Mouse (Mus musculus) natural killer cell, adult 2 months (primary cell): ENCODE measurements around the gene P3h2.

Experiments
- DNase-seq, 2 experiments: peaks; one replicate each; pipeline ENCODE4 v3.0.0; 2022; ENCODE audit warnings: low spot score in 2 of 2

P3h2 gene

DNA sequence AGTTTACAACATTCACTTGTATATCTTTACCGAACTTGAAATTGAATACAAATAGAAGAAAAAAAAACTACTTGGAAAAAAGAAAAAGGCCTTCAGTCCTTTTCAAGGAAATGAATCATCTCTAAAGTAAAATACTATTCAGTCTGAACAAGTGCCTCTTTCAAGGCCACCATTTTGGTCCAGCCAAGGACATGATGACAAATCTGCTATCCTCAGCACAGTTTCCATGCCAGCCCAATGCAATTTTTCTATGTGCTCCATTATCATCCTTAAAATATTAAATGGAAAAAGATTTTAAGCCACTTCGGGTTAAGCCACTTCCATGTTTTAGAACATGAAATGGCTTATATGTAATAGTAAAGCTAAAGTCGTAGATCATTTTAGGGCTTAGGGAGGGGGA, 35.2 kb downstream of the P3h2 start:
- no peak for DNase-seq

- DNase-seq, result no peak
Measured at GRCm38 (mm10) chr16:26065060-26065459, 40.5 kb downstream of the P3h2 start.

DNA sequence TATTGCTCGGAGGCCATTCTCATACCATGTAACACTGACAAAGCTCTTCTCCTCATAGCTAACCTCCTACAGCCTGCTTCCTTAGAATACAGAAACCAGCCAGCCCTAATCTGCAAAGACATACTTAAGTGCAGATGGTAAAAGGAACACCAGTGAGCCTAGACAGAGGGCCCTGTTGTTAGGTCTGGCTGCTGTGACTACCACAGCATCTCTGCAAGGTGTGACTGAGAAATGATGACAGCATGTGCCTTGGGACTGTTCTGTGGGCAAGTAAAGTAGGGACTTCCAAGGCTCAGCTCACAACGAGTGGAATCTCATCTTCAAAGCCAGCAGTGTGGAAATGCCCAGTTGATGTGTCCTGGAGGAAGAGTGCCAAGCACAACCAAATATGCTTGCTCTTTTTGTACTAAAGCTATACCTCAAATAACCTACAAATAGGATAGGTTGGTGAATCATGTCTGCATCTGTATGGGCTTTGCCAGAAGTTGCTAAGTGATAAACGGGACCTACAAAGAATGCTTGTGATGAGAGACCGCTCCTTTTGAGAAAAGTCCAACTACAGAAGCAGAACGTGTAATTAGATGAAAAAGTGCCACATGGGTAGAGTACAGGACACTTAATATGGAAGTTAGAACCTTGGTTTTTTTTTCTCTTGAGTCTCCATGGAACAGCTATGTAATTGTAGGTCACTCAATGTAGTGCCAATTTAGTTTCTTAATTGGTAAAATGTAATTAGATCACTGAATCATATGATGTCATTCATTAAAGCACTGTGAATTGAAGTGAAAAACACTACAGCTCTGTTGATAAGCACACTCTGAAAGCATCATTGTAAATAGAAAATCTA, 45.1 kb downstream of the P3h2 start:
- DNase-seq, result no peak

DNA sequence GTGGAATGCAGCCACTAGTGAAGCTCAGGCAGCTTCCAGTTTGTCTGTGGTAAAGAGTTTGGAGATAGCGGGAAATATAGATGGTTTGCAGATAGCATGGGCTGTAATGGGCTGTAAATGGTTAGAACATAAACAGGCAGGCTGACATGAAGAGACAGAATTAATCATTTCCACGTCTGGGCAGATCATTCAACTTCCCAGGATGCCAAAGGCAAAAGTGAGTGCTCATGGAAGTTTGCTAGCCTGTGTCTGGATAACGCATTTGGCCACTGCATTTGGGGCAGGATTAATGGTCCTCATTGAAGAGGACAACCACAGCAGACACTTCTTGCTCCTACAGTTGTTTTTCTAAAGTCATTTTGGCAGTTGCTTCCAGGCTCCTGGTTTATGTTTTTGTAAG, 52.0 kb downstream of the P3h2 start:
- no peak for DNase-seq

GRCm38 (mm10) chr16:26049393-26050087, 56.0 kb downstream of the P3h2 start:
- no peak for DNase-seq

- DNase-seq, result no peak
Measured at GRCm38 (mm10) chr16:26047870-26048269, 57.7 kb downstream of the P3h2 start.

DNA sequence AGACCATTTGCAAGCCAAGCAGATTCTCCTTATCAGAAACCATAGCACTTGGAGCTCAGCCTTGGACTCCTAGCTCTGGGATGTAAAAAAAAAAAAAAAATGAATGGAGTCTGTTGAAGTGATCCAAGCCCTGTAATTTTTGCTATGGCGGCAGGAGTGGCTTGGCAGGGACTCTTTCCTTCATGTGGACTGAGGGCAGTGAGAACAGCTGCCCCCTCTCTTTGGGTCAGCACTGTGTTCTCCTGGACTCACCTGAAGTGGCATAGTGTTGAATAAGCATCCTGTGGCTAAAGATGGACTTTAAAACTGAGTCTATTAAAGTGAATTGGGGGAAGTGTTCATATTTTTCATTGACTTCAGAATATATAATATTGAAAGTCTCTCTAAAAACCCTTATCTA, 58.2 kb downstream of the P3h2 start:
- no peak for DNase-seq

- no peak for DNase-seq
Measured at GRCm38 (mm10) chr16:26041929-26042303, 63.7 kb downstream of the P3h2 start.

GRCm38 (mm10) chr16:26041021-26041928, 64.3 kb downstream of the P3h2 start:
- no peak for DNase-seq

DNA sequence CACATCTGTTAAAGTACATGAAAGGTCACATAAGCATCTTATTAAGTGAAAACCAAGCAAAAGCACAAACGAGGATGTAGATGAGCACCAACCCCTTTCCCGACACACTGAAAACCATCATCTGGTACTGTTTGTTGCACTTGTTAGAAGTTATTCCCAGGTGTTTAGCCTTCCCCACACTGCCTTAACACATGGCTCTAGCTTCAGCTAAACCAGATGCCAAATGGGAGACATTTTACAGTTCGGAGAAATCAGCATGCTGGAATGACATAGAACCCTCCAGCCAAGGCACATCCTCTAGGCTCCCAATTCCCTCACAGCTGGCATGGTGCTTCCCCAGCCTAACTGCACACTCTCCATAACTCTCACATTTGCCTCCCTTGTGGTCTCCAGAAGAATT, 66.3 kb downstream of the P3h2 start:
- DNase-seq, result no peak

GRCm38 (mm10) chr16:26035525-26035924, 70.1 kb downstream of the P3h2 start:
- DNase-seq, result no peak

GRCm38 (mm10) chr16:26035079-26035478, 70.5 kb downstream of the P3h2 start:
- no peak for DNase-seq

DNA sequence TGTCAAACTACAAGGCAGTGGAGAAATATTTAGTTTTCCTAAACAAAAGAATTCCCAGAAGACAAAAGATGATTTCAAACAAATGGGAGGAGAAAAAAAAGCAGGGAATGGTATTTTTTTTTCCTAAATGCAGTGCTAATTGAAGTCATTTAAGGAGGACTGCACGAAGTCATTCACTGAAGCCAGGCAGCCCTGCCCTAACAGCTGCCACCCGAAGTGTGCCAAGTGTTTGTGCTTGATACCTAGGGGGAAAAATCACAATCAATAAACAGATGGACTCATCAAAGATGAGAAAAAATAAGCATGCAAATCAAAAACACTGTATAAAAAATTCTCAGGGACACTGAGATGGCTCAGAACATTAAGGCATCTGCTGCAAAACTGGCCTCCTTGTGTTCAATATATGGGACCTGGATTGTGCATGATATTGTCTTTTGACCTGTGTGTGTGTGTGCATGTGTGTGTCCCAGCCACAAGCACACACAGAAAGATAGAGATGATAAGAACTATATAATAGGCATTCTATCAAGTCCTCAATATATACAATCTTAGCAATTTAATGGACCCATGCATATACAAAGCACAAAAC, 76.1 kb downstream of the P3h2 start:
- DNase-seq, result no peak

DNA sequence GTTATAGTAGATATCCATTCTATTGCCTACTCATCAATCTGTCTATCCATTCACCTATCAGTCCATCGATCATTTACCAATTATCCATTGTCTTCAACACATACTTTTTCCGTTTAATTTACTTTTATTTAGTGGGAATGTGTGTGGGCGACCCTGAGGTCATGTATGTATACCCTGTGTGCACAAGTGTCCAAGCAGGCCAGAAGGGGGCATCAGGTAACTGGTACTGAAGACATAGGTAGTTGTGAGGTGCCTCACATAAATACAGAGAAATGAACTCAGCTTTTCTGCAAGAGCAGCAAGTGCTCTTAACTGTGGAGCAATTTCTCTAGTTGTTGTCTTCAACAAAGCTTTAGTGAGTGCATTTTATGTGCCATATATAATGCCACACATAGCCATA, 79.2 kb downstream of the P3h2 start:
- no peak for DNase-seq

DNA sequence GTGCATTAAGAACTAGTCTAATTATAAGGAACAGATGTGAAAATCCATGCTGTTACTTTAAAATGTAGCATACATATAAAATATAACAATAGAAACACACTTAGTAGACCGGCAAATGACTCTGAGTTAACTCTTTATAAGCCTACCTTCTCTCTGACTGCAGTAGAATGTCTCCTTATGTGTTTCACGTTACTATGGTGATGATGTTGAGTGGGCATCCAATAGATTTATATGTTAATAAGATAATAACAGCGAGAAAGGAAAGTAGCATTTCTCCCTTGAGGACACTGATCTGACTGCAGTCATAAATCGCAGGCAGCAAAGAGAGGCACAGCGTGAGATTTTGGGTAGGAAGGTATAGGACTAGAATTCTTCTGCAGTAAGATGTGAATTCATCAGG, 81.0 kb downstream of the P3h2 start:
- no peak for DNase-seq

DNA sequence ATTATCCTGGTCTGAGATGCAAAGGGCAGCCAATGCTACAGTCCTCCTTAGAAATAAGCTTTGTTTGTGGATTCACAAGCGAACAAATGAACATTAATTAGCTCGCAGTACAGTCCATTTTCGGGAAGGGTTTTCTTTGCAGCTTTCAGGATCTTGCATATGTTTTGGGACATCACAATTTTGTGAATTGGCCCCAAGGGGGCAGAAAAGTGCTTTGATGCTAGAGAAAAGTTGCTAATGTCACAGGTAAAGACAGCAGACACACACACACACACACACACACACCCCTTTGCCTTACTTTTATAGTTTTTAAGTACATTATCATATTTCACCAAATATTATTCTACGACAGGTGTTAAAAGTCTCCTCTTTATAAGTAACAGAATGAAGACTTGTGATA, 82.2 kb downstream of the P3h2 start:
- DNase-seq, result no peak

- no peak for DNase-seq
Measured at GRCm38 (mm10) chr16:26021759-26022158, 83.8 kb downstream of the P3h2 start.

- DNase-seq, result no peak
Measured at GRCm38 (mm10) chr16:26005811-26006210, 99.8 kb downstream of the P3h2 start.

- no peak for DNase-seq
Measured at GRCm38 (mm10) chr16:26003261-26003660, 102.3 kb downstream of the P3h2 start.

- no peak for DNase-seq
Measured at GRCm38 (mm10) chr16:26002848-26003247, 102.7 kb downstream of the P3h2 start.

GRCm38 (mm10) chr16:25994605-25995004, 111.0 kb downstream of the P3h2 start:
- no peak for DNase-seq

GRCm38 (mm10) chr16:25987221-25987620, 118.4 kb downstream of the P3h2 start:
- DNase-seq, result no peak
